Comparison of ENCODE assay signal across 8 mouse cellular contexts in the genomic region with DNA sequence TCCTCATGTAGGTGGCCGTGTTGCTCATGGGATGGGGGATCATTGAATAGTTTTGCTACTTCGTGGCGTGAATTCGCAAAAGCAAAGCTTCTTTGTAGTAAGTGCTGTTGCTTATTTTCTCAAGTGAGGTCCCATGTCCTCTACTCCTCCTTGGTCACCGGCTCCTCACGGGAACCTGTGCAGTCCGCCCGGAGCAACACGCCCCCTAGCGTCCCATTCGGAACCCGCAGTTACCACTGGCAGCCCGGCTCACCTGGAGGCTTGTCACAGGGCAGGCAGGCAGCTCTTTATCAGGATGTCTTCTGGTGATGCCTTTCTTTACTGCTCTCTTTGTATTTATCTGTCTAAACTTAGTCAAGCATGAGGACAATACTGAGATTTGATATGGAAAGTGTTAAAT.
A peak's percentile ranks its signal among the peaks of the same experiment; 100 is the strongest.
DNase-seq lines count a peak whose midpoint lies in the region; ATAC-seq and TF ChIP-seq lines count a peak whose summit lies in the region.

No protein-coding gene starts in this region.

- H3K4me2 ChIP-seq in kidney, embryonic 14.5 days (replicated peaks; ENCODE audit: low read depth, low read length) = no peak overlapping the region

- TF ChIP-seq CTCF in lung, adult 2 months (IDR thresholded peaks at IDR 0.05; ENCODE audit: insufficient read depth, low read length) = peak; percentile 35

- no peaks in the 10 kb centered on the region for H3K4me1 ChIP-seq in kidney, embryonic 14.5 days (ENCODE audit: control insufficient read depth, insufficient read depth, low read length)
- H3K4me1 ChIP-seq in lung, adult 2 months (ENCODE audit: control insufficient read depth, insufficient read depth, low read length) = no peaks in the 10 kb centered on the region

- no peak overlapping the region for H3K4me3 ChIP-seq in kidney, embryonic 14.5 days (ENCODE audit: low read length)
- no peak overlapping the region for H3K4me3 ChIP-seq in lung, adult 2 months (replicated peaks; ENCODE audit: extremely low read depth, low read depth, low read length)

- no peak overlapping the region for H3K27ac ChIP-seq in kidney, embryonic 14.5 days (ENCODE audit: low read depth, low read length)

- H3K36me3 ChIP-seq in kidney, embryonic 14.5 days (ENCODE audit: control insufficient read depth, insufficient read depth, low read length) = no peaks in the 10 kb centered on the region

- peak; percentile 81 for DNase-seq in kidney, adult 18-20 months
- peak; percentile 59 for DNase-seq in R1 (ENCODE audit: low read depth, low spot score)
- DNase-seq in cerebellum, adult 11-12 months = peak; percentile 57
- peak; percentile 36 to 53 for DNase-seq in gastrocnemius, postnatal 36 days
- peak; percentile 42 for DNase-seq in lung, adult 2 months
- peak; percentile 52 for DNase-seq in urinary bladder, postnatal 25 days (ENCODE audit: low spot score)

- no peaks in the 10 kb centered on the region for H3K9me3 ChIP-seq in kidney, embryonic 14.5 days (ENCODE audit: control insufficient read depth, low read length)

- H3K27me3 ChIP-seq in kidney, embryonic 14.5 days (ENCODE audit: control insufficient read depth, insufficient read depth, low read length) = no peaks in the 10 kb centered on the region

- no peak overlapping the region for H3K9ac ChIP-seq in kidney, embryonic 14.5 days (ENCODE audit: low read depth, low read length)

- ATAC-seq in kidney, embryonic 14.5 days (ENCODE audit: low FRiP score, low TSS enrichment) = no peak
- no peak for ATAC-seq in megakaryocyte, adult 5-6 weeks (ENCODE audit: poor library complexity, severe bottlenecking)

- intact Hi-C loops in gastrocnemius, postnatal 36 days (cut with DNase I) = loop anchor here (1.0 kb wide), 1 partner anchor 105 kb away; no protein-coding TSS in a partner anchor

- WGBS in kidney, embryonic 14.5 days = 15% methylated on average over 13 of the region's 13 CpGs
- 18% methylated on average over 13 of the region's 13 CpGs for WGBS in lung, adult 2 months

- TF ChIP-seq POLR2A in lung, adult 2 months (IDR thresholded peaks at IDR 0.05; ENCODE audit: borderline replicate concordance, extremely low read depth, low read depth, low read length) = no peak
